Mouse (Mus musculus) lung, embryonic 15.5 days (tissue): ENCODE measurements around the gene Hpgds. TPM values are rescaled to one million over a fixed set of nuclear protein-coding genes. Genes with fewer than 3 reads are reported as not detected.

Experiments
- ATAC-seq: fragments of 200-750 bp; cut with Nextera tagmentation; 2 replicates; pipeline ENCODE4 v1.8.0; 2017; ENCODE audit warnings: moderate number of reproducible peaks, borderline replicate concordance; ENCODE audit not compliant: low FRiP score, low TSS enrichment; ENCODE audit errors: extremely low read depth
- H3K27ac ChIP-seq: fragments of 300-500 bp; sonication (generic); 2 replicates; pipeline ENCODE4 v1.5.1; 2015; ENCODE audit warnings: moderate library complexity, mild to moderate bottlenecking, inconsistent platforms
- H3K27me3 ChIP-seq: fragments of 300-500 bp; sonication (generic); 2 replicates; pipeline ENCODE4 v1.6.1; 2015; ENCODE audit warnings: inconsistent platforms
- H3K36me3 ChIP-seq: fragments of 300-500 bp; sonication (generic); 2 replicates; pipeline ENCODE4 v1.6.1; 2015; ENCODE audit warnings: inconsistent platforms
- H3K4me1 ChIP-seq: fragments of 300-500 bp; sonication (generic); 2 replicates; pipeline ENCODE4 v1.6.1; 2015; ENCODE audit warnings: inconsistent platforms
- H3K4me2 ChIP-seq: fragments of 300-500 bp; sonication (generic); 2 replicates; pipeline ENCODE4 v1.6.1; 2015; ENCODE audit warnings: inconsistent platforms, mild to moderate bottlenecking, moderate library complexity
- H3K4me3 ChIP-seq: fragments of 300-500 bp; sonication (generic); 2 replicates; pipeline ENCODE4 v1.5.1; 2015; ENCODE audit warnings: mild to moderate bottlenecking, inconsistent platforms
- H3K9ac ChIP-seq: fragments of 300-500 bp; sonication (generic); 2 replicates; pipeline ENCODE4 v1.6.1; 2015; ENCODE audit warnings: inconsistent platforms
- H3K9me3 ChIP-seq: fragments of 300-500 bp; sonication (generic); 2 replicates; pipeline ENCODE4 v1.6.1; 2016; ENCODE audit warnings: inconsistent platforms
- WGBS: fragments of 180-500 bp; shearing (Covaris S2); methylation state at CpG from one replicate; pipeline ENCODE4 v1.1.7; 2015; 5-methylcytosine and 5-hydroxymethylcytosine counted together
- polyA plus RNA-seq: library from polyadenylated mRNA; unstranded; fragments of >200 nt; fragmentation: Nextera tagmentation; extraction: Ambion mirVana; gene quantifications from 2 replicates; pipeline ENCODE4 v1.2.1, GENCODE M21; 2015

The Hpgds gene
- polyA plus RNA-seq: 2.9 and 3.4 TPM in 2 replicates

- H3K9me3 ChIP-seq: no peaks in the 10 kb centered on the region
- no peak within 1 kb of the TSS for H3K9ac ChIP-seq
- 33% methylated on average over 16 of the region's 16 CpGs for WGBS
- H3K4me1 ChIP-seq: no peaks in the 10 kb centered on the region
- H3K4me3 ChIP-seq: no peak within 1 kb of the TSS
- H3K4me2 ChIP-seq: no peak within 1 kb of the TSS
- no peaks in the 10 kb centered on the region; the same call in 1 of the 2 replicates for H3K27me3 ChIP-seq
- H3K36me3 ChIP-seq: no peaks in the 10 kb centered on the region
- no peak for ATAC-seq
- no peak within 1 kb of the TSS for H3K27ac ChIP-seq
Measured at GRCm38 (mm10) chr6:65144621-65145205, at the start of gene Hpgds. Gene Hpgds (minus strand): TSS chr6:65144908.

GRCm38 (mm10) chr6:65164977-65165376 lies 20.3 kb upstream of the Hpgds start:
- H3K4me3 ChIP-seq: no peak overlapping the region
- no peaks in the 10 kb centered on the region for H3K9me3 ChIP-seq
- WGBS: 43% methylated on average over 5 of the region's 5 CpGs
- no peaks in the 10 kb centered on the region for H3K36me3 ChIP-seq
- no peak overlapping the region for H3K4me2 ChIP-seq
- H3K27me3 ChIP-seq: no peaks in the 10 kb centered on the region
- H3K9ac ChIP-seq: no peak overlapping the region
- H3K4me1 ChIP-seq: no peaks in the 10 kb centered on the region
- ATAC-seq: no peak
- H3K27ac ChIP-seq: no peak overlapping the region

- Histone ChIP-seq H3K27ac (no peak overlapping the region; the same call in 1 of the 2 replicates), H3K36me3 (no peaks in the 10 kb centered on the region), H3K4me3 (no peak overlapping the region), H3K4me2 (no peak overlapping the region), H3K9me3 (no peaks in the 10 kb centered on the region), H3K9ac (no peak overlapping the region), H3K4me1 (no peaks in the 10 kb centered on the region), H3K27me3 (no peaks in the 10 kb centered on the region)
- no peak for ATAC-seq
- 75% methylated on average over 6 of the region's 6 CpGs for WGBS
Measured at GRCm38 (mm10) chr6:65164137-65164536, 19.4 kb upstream of the Hpgds start.

GRCm38 (mm10) chr6:65159381-65159942 lies 14.8 kb upstream of the Hpgds start:
- no peaks in the 10 kb centered on the region for H3K27me3 ChIP-seq
- WGBS: 81% methylated on average over 4 of the region's 4 CpGs

GRCm38 (mm10) chr6:65157042-65157441 lies 12.3 kb upstream of the Hpgds start:
- Histone ChIP-seq H3K36me3 (no peaks in the 10 kb centered on the region), H3K9me3 (no peaks in the 10 kb centered on the region), H3K27ac (no peak overlapping the region), H3K4me2 (no peak overlapping the region), H3K4me3 (no peak overlapping the region), H3K9ac (no peak overlapping the region), H3K27me3 (no peaks in the 10 kb centered on the region), H3K4me1 (no peaks in the 10 kb centered on the region)
- WGBS: 93% methylated on average over 4 of the region's 4 CpGs
- ATAC-seq: no peak

More at GRCm38 (mm10) chr6:65159381-65159942, 14.8 kb upstream of the Hpgds start:
- no peaks in the 10 kb centered on the region for H3K4me1 ChIP-seq
- H3K27ac ChIP-seq: no peak overlapping the region
- H3K36me3 ChIP-seq: no peaks in the 10 kb centered on the region
- no peaks in the 10 kb centered on the region for H3K9me3 ChIP-seq
- no peak overlapping the region for H3K4me3 ChIP-seq
- ATAC-seq: no peak
- H3K9ac ChIP-seq: no peak overlapping the region
- H3K4me2 ChIP-seq: no peak overlapping the region

- no peak for ATAC-seq
- H3K9ac ChIP-seq: no peak overlapping the region
- no peaks in the 10 kb centered on the region for H3K9me3 ChIP-seq
- H3K4me3 ChIP-seq: no peak overlapping the region
- H3K4me1 ChIP-seq: no peaks in the 10 kb centered on the region
- H3K27me3 ChIP-seq: no peaks in the 10 kb centered on the region; the same call in 1 of the 2 replicates
- H3K27ac ChIP-seq: no peak overlapping the region
- no peak overlapping the region for H3K4me2 ChIP-seq
- 68% methylated on average over 3 of the region's 3 CpGs for WGBS
- H3K36me3 ChIP-seq: no peaks in the 10 kb centered on the region
Measured at GRCm38 (mm10) chr6:65153570-65153969, 8.9 kb upstream of the Hpgds start.

GRCm38 (mm10) chr6:65150703-65151102 lies 6.0 kb upstream of the Hpgds start:
- Histone ChIP-seq H3K27ac (no peak overlapping the region), H3K36me3 (no peaks in the 10 kb centered on the region), H3K4me2 (peak overlapping the region; percentile 40), H3K9me3 (no peaks in the 10 kb centered on the region), H3K9ac (no peak overlapping the region), H3K4me3 (no peak overlapping the region), H3K4me1 (no peaks in the 10 kb centered on the region), H3K27me3 (no peaks in the 10 kb centered on the region; the same call in 1 of the 2 replicates)
- ATAC-seq: no peak
- 13% methylated on average over 22 of the region's 22 CpGs for WGBS

GRCm38 (mm10) chr6:65146363-65146762 lies 1.7 kb upstream of the Hpgds start:
- H3K36me3 ChIP-seq: no peaks in the 10 kb centered on the region
- no peak overlapping the region for H3K9ac ChIP-seq
- no peaks in the 10 kb centered on the region for H3K9me3 ChIP-seq
- H3K4me2 ChIP-seq: no peak overlapping the region
- H3K4me3 ChIP-seq: no peak overlapping the region
- WGBS: 76% methylated on average over 4 of the region's 4 CpGs
- H3K27ac ChIP-seq: no peak overlapping the region
- no peaks in the 10 kb centered on the region; the same call in 1 of the 2 replicates for H3K27me3 ChIP-seq
- ATAC-seq: no peak
- H3K4me1 ChIP-seq: no peaks in the 10 kb centered on the region

GRCm38 (mm10) chr6:65142316-65142715 lies 2.4 kb downstream of the Hpgds start:
- Histone ChIP-seq H3K9me3 (no peaks in the 10 kb centered on the region), H3K4me3 (no peak overlapping the region), H3K4me1 (no peaks in the 10 kb centered on the region), H3K4me2 (no peak overlapping the region), H3K27ac (no peak overlapping the region), H3K36me3 (no peaks in the 10 kb centered on the region), H3K27me3 (no peaks in the 10 kb centered on the region), H3K9ac (no peak overlapping the region)
- no peak for ATAC-seq
- 96% methylated on average over 1 of the region's 1 CpGs for WGBS

GRCm38 (mm10) chr6:65140750-65141243 lies 3.9 kb downstream of the Hpgds start:
- H3K9me3 ChIP-seq: no peaks in the 10 kb centered on the region
- no peak overlapping the region for H3K4me2 ChIP-seq
- H3K36me3 ChIP-seq: no peaks in the 10 kb centered on the region
- no peak overlapping the region for H3K4me3 ChIP-seq
- WGBS: 55% methylated on average over 6 of the region's 6 CpGs
- H3K9ac ChIP-seq: no peak overlapping the region
- no peak overlapping the region for H3K27ac ChIP-seq
- no peaks in the 10 kb centered on the region for H3K4me1 ChIP-seq
- no peak for ATAC-seq
- H3K27me3 ChIP-seq: no peaks in the 10 kb centered on the region

GRCm38 (mm10) chr6:65140082-65140749 lies 4.5 kb downstream of the Hpgds start:
- H3K4me2 ChIP-seq: no peak overlapping the region
- WGBS: 74% methylated on average over 5 of the region's 5 CpGs
- ATAC-seq: no peak
- no peak overlapping the region for H3K9ac ChIP-seq
- H3K36me3 ChIP-seq: no peaks in the 10 kb centered on the region
- no peaks in the 10 kb centered on the region for H3K9me3 ChIP-seq
- no peak overlapping the region for H3K27ac ChIP-seq
- H3K4me1 ChIP-seq: no peaks in the 10 kb centered on the region
- H3K4me3 ChIP-seq: no peak overlapping the region
- no peaks in the 10 kb centered on the region for H3K27me3 ChIP-seq

GRCm38 (mm10) chr6:65138243-65138642 lies 6.5 kb downstream of the Hpgds start:
- ATAC-seq: no peak
- no peak overlapping the region for H3K4me2 ChIP-seq
- H3K9ac ChIP-seq: no peak overlapping the region
- 53% methylated on average over 1 of the region's 1 CpGs for WGBS
- H3K9me3 ChIP-seq: no peaks in the 10 kb centered on the region
- H3K4me1 ChIP-seq: no peaks in the 10 kb centered on the region
- H3K36me3 ChIP-seq: no peaks in the 10 kb centered on the region
- no peak overlapping the region for H3K27ac ChIP-seq
- no peaks in the 10 kb centered on the region for H3K27me3 ChIP-seq
- H3K4me3 ChIP-seq: no peak overlapping the region
